Mouse (Mus musculus): ENCODE data around the gene Mecom. TPM values are rescaled to one million over a fixed set of nuclear protein-coding genes. Genes with fewer than 3 reads are reported as not detected.

Mecom gene
- total RNA-seq, 1 experiment = 2.3 TPM

DNA sequence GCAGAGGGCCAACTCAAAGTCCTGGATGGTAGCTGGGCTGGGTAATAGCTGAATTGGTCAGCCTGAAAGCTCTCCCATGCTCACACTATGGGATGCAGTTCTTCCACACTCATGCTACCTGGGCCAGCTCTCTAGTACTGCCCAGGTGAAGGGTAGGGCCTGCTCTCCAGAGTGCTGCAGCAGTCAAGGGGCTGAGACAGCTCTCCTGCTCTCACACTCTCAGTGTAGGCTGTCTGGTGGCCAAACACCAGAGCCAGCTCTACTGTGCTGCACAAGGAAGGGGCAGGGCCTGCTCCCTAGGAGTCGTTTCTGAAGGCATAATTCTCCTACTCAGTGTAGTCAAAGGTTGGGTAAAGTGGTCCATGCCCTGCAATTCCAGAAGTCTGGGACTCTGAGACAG is 28.4 kb downstream of the Mecom start:
- no peak for DNase-seq (ENCODE audit: low read depth, low spot score)
- Histone ChIP-seq H3K9ac (ENCODE audit: insufficient read depth, low read depth, low read length, poor library complexity, severe bottlenecking) (no peak overlapping the region), H3K36me3 (ENCODE audit: control insufficient read depth, insufficient read depth, low read length, poor library complexity, severe bottlenecking) (no peaks in the 10 kb centered on the region), H3K27ac (ENCODE audit: insufficient read depth, low read depth, low read length, poor library complexity, severe bottlenecking) (no peak overlapping the region), H3K4me1 (ENCODE audit: control insufficient read depth in 2 of 2, insufficient read depth in 2 of 2, low read length in 2 of 2, poor library complexity in 1 of 2) (peaks cover 4 to 7% of the 10 kb centered on the region in 2 experiments), H3K9me3 (ENCODE audit: control insufficient read depth, insufficient read depth, low read depth, low read length) (no peaks in the 10 kb centered on the region), H3K4me3 (ENCODE audit: insufficient read depth in 1 of 2, low read depth in 1 of 2, low read length in 2 of 2, poor library complexity in 1 of 2, severe bottlenecking in 1 of 2) (no peak overlapping the region)
- in situ Hi-C loops (cut with MboI; ENCODE audit: low sequenced_read_pairs in 2 of 2, unreplicated experiment in 2 of 2) = loop anchor here in 1 of 2 experiments (25.0 kb wide), 1 partner anchor 507 kb away; no protein-coding TSS in a partner anchor
- TF ChIP-seq MAFK (IDR thresholded peaks at IDR 0.05; ENCODE audit: insufficient read depth, low read depth, low read length) (no peak), ZNF384 (IDR thresholded peaks at IDR 0.05; ENCODE audit: low read depth, low read length) (no peak), HCFC1 (IDR thresholded peaks at IDR 0.05; ENCODE audit: borderline replicate concordance, insufficient read depth, low read length) (no peak), ZC3H11A (IDR thresholded peaks at IDR 0.05; ENCODE audit: borderline replicate concordance, low read depth, low read length) (no peak), CHD2 (IDR thresholded peaks at IDR 0.05; ENCODE audit: low read depth, low read length) (no peak)

- peaks cover 4 to 8% of the 10 kb centered on the region in 2 experiments for H3K4me1 ChIP-seq (ENCODE audit: control insufficient read depth in 2 of 2, insufficient read depth in 2 of 2, low read length in 2 of 2, poor library complexity in 1 of 2)
- H3K4me3 ChIP-seq (ENCODE audit: insufficient read depth in 1 of 2, low read depth in 1 of 2, low read length in 2 of 2, poor library complexity in 1 of 2, severe bottlenecking in 1 of 2) = peak overlapping the region; percentile 45; a peak in 3 of 4 replicates
- H3K9me3 ChIP-seq (ENCODE audit: control insufficient read depth, insufficient read depth, low read depth, low read length) = no peaks in the 10 kb centered on the region
- DNase-seq (ENCODE audit: low read depth, low spot score) = no peak
- H3K27ac ChIP-seq (ENCODE audit: insufficient read depth, low read depth, low read length, poor library complexity, severe bottlenecking) = no peak overlapping the region
- no peaks in the 10 kb centered on the region for H3K36me3 ChIP-seq (ENCODE audit: control insufficient read depth, insufficient read depth, low read length, poor library complexity, severe bottlenecking)
- in situ Hi-C loops (cut with MboI; ENCODE audit: low sequenced_read_pairs in 2 of 2, unreplicated experiment in 2 of 2) = loop anchor here in 1 of 2 experiments (25.0 kb wide), 1 partner anchor 503 kb away; no protein-coding TSS in a partner anchor
- no peak for TF ChIP-seq ZNF384 (IDR thresholded peaks at IDR 0.05; ENCODE audit: low read depth, low read length)
- TF ChIP-seq ZC3H11A (IDR thresholded peaks at IDR 0.05; ENCODE audit: borderline replicate concordance, low read depth, low read length) = no peak
- TF ChIP-seq HCFC1 (IDR thresholded peaks at IDR 0.05; ENCODE audit: borderline replicate concordance, insufficient read depth, low read length) = no peak
- no peak for TF ChIP-seq MAFK (IDR thresholded peaks at IDR 0.05; ENCODE audit: insufficient read depth, low read depth, low read length)
- no peak for TF ChIP-seq CHD2 (IDR thresholded peaks at IDR 0.05; ENCODE audit: low read depth, low read length)
- H3K9ac ChIP-seq (ENCODE audit: insufficient read depth, low read depth, low read length, poor library complexity, severe bottlenecking) = no peak overlapping the region
Measured at GRCm38 (mm10) chr3:30515795-30516170, 32.0 kb downstream of the Mecom start.

DNA sequence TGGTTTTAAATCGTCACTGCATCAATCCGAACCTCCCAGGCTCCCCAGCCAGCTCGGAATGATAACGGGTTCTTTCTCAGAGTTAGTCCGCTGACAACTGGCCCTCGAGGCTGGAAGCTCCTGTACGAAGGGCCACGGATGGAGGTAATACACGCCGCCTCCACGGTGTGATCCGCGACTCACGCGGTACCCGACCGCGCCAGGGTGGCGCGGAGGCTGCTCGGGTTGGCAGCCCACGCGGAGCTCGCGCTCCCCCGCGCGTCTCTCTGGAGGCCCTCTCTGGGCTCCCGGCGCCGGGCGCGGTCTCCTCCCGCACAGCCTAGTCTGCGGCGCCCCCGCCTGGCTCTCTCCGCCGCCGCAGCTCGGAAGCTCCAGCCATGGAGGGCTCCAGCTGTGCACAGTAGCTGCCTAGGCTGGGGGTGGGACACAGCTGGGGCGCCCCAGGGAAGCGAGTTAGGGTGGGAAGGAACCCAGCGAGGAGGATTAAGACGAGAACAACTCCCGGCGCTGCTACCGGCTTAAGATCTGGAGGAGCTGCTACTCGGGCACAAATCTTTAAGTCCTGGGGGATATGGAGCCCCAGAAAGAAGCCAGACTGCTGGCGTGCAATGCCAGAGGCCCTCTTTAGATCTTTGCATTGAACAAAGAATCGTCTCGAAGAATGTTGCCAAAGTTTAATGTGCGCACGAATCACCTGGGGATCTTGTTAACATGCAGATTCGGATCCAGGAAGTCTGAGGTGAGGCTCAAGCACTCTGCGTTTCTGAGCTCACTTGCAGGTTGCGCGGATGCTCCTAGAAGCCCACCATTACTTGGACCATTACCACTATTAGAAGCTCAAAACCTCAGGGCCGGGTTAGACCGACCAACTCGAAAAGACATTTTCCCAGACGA is 32.7 kb downstream of the Mecom start:
- Histone ChIP-seq H3K36me3 (ENCODE audit: control insufficient read depth, insufficient read depth, low read length, poor library complexity, severe bottlenecking) (no peaks in the 10 kb centered on the region), H3K9ac (ENCODE audit: insufficient read depth, low read depth, low read length, poor library complexity, severe bottlenecking) (no peak overlapping the region), H3K4me3 (ENCODE audit: insufficient read depth in 1 of 2, low read depth in 1 of 2, low read length in 2 of 2, poor library complexity in 1 of 2, severe bottlenecking in 1 of 2) (peak overlapping the region; percentile 45), H3K27ac (ENCODE audit: insufficient read depth, low read depth, low read length, poor library complexity, severe bottlenecking) (no peak overlapping the region), H3K9me3 (ENCODE audit: control insufficient read depth, insufficient read depth, low read depth, low read length) (no peaks in the 10 kb centered on the region), H3K4me1 (ENCODE audit: control insufficient read depth in 2 of 2, insufficient read depth in 2 of 2, low read length in 2 of 2, poor library complexity in 1 of 2) (peaks cover 2 to 8% of the 10 kb centered on the region in 2 experiments)
- no peak for DNase-seq (ENCODE audit: low read depth, low spot score)
- TF ChIP-seq CHD2 (IDR thresholded peaks at IDR 0.05; ENCODE audit: low read depth, low read length) (no peak), ZC3H11A (IDR thresholded peaks at IDR 0.05; ENCODE audit: borderline replicate concordance, low read depth, low read length) (no peak), MAFK (IDR thresholded peaks at IDR 0.05; ENCODE audit: insufficient read depth, low read depth, low read length) (no peak), HCFC1 (IDR thresholded peaks at IDR 0.05; ENCODE audit: borderline replicate concordance, insufficient read depth, low read length) (no peak), ZNF384 (IDR thresholded peaks at IDR 0.05; ENCODE audit: low read depth, low read length) (no peak)
- in situ Hi-C loops (cut with MboI; ENCODE audit: low sequenced_read_pairs in 2 of 2, unreplicated experiment in 2 of 2) = loop anchor here in 1 of 2 experiments (25.0 kb wide), 1 partner anchor 503 kb away; no protein-coding TSS in a partner anchor

DNA sequence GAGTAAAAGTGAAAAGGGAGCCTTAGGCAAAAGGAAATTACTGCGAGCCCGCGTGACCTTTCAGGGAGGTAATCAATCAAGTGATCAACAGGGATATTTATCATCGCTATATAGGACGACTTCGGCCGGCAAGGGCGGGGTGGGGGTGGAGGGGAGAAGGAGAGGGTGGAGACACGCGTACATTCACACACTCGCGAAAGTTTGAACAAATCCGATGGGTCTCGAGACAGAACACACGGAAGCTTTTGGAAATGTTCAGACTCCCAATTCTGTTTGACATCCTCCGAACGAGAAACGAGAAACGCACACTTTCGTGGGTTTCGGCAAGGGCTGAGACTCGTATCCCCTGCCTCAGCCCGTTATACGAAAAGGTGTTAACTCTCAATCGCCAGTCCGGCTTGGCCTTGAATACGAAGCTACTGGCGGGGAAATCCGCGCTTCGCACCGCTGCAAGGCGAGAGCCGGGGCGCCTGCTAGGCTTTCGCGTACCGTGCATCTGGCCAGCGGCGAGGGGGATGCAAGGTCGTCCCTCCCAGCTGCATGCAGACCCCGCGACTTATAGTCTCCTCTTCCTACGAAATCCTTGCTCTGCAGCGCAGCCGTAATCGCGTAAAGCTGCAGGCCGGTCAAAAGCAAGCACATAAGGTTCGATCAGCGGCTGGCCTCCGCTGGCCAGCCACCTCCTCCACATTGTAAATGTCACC is 33.6 kb downstream of the Mecom start:
- Histone ChIP-seq H3K27ac (ENCODE audit: insufficient read depth, low read depth, low read length, poor library complexity, severe bottlenecking) (no peak overlapping the region), H3K9ac (ENCODE audit: insufficient read depth, low read depth, low read length, poor library complexity, severe bottlenecking) (no peak overlapping the region), H3K36me3 (ENCODE audit: control insufficient read depth, insufficient read depth, low read length, poor library complexity, severe bottlenecking) (no peaks in the 10 kb centered on the region), H3K9me3 (ENCODE audit: control insufficient read depth, insufficient read depth, low read depth, low read length) (no peaks in the 10 kb centered on the region), H3K4me3 (ENCODE audit: insufficient read depth in 1 of 2, low read depth in 1 of 2, low read length in 2 of 2, poor library complexity in 1 of 2, severe bottlenecking in 1 of 2) (peak overlapping the region; percentile 10 to 45; a peak in 2 of 4 replicates), H3K4me1 (ENCODE audit: control insufficient read depth in 2 of 2, insufficient read depth in 2 of 2, low read length in 2 of 2, poor library complexity in 1 of 2) (peaks cover 0 to 1% of the 10 kb centered on the region in 2 experiments; a peak in 2 of 4 replicates)
- in situ Hi-C loops (cut with MboI; ENCODE audit: low sequenced_read_pairs in 2 of 2, unreplicated experiment in 2 of 2) = loop anchor here in 1 of 2 experiments (25.0 kb wide), 1 partner anchor 502 kb away; no protein-coding TSS in a partner anchor
- TF ChIP-seq CHD2 (IDR thresholded peaks at IDR 0.05; ENCODE audit: low read depth, low read length) = no peak
- TF ChIP-seq HCFC1 (IDR thresholded peaks at IDR 0.05; ENCODE audit: borderline replicate concordance, insufficient read depth, low read length) = no peak
- no peak for DNase-seq (ENCODE audit: low read depth, low spot score)
